Mouse (Mus musculus) frontal cortex, postnatal 10 days (tissue): ENCODE results near the gene Nop53.
"Not testable (repeated sequence)": the region's sequence is repeated elsewhere in the genome, so short reads cannot be mapped to it uniquely, and the experiment has no call there.

ENCODE experiments used
- DNase-seq, 2 experiments: peaks; one replicate each; pipeline ENCODE4 v3.0.0; 2022; ENCODE audit warnings: low spot score in 2 of 2, mixed read lengths in 1 of 2

Nop53 gene

DNA sequence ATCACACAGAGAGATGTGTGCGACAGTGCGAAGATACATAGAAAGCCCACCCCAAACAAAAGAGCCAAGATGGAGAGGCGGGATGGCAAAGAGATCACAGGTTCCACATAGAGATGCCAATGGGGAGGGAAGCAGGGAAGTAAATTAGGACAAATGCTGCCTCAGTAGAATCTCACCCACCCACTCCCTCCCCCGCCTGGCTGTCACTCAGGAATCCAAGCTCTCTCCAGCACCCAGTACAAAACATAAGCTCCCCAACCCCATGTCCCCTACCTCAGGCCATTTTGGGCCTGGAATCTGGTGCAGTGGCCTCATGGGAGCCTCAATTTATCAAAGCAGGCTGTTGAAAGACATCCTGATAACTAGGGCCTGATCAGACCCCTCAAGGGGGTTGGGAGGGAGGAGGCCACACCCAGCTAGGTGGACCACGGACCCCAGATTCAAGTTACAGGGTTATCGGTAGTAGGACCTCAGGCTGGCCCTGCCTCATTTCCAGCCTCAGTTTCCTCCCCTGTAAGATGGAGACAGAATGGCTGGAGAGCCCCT lies 25.2 kb downstream of the Nop53 start:
- DNase-seq, result no peak

DNA sequence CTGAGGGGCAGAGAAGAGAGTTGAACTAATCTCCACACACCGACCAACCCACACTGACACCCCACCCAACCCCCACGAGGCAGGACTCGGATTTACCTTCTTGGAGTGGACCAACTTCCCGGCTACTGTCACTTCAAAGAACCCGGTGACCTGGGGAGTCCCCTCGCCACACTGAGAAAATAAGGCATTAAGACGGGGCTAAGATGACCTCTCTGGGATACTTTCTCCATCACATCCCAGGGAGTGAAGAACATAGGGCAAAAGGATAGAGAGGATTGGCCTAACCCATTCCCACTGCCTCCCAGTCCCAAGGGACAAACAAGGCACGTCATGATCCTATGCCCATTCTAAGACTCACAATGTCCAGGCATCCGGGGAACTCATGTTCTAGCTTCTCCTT lies 25.9 kb downstream of the Nop53 start:
- DNase-seq, result no peak

DNA sequence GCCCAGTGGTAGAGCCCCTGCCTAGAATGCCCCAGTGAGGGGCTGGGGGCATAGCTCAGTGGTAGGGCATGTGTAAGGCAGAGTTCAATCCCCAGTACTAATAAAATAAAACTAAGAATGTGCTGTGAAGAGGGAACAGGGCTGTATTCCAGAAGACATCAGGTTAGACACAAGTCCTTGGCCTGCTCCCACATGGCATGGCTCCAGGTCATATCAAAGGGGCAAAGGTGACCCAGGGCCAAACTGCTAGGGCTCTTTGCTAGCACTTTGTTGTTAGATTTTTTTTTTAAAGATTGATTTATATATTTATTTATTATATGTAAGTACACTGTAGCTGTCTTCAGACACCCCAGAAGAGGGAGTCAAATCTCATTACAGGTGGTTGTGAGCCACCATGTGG lies 27.5 kb downstream of the Nop53 start:
- no peak for DNase-seq

DNA sequence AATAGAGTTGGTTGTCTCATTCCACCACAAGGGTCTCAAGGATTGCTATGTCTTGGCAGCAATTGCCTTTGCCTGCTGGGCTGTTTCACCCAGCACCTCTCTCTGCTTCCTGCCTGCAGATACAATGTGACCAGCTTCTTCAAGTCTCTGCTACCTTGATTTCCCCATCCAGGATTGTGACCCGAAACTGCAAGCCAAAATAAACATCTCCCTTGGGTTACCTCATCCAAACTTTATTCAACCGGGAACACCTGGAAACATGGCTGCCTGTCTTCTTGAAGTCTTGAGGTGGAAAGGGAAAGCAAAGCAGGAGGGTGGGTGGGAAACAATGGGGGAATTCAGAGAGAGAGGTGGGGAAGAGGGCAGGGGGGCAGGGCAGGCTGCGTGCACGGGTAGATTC lies 28.9 kb downstream of the Nop53 start:
- DNase-seq, result no peak

DNA sequence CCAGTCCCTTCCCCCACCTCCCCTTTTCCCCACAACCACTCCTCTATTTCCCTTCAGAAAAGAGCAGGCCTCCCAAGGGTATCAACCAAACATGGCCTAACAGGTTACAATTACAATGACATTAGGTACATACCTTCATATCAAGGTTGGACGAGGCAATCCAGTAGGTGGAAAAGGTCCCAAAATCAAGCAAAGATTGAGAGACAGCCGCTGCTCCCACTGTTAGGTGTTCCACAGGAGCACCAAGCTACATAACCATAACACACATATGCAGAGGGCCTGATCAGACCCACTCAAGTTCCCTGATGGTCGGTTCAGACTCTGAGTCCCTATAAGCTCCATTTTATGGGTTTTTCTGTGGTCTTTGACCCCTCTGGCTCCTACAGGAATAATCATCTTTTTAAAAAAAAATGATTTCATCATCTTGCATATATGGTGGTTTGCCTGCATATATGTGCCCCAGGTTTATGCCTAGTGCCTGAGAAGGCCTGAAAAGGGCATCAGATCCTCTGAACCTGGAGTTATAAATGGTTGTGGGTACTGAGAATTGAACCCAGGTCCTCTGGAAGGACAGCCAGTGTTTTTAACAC lies 29.6 kb downstream of the Nop53 start:
- DNase-seq, result no peak

DNA sequence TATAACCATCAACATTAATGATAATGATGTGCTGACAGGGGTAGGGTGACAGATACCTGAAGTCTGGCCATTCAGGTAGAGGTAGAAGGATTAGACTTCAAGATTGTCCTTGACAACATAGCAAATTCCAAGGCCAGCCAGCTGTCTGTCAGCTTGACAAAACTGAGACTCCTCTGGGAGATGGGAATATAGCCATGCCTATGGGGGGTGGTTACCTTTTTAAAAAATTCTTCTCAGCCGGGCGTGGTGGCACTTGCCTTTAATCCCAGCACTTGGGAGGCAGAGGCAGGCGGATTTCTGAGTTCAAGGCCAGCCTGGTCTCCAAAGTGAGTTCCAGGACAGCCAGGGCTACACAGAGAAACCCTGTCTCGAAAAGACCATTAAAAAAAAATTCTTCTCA lies 30.2 kb downstream of the Nop53 start:
- DNase-seq, result not testable (repeated sequence)

DNA sequence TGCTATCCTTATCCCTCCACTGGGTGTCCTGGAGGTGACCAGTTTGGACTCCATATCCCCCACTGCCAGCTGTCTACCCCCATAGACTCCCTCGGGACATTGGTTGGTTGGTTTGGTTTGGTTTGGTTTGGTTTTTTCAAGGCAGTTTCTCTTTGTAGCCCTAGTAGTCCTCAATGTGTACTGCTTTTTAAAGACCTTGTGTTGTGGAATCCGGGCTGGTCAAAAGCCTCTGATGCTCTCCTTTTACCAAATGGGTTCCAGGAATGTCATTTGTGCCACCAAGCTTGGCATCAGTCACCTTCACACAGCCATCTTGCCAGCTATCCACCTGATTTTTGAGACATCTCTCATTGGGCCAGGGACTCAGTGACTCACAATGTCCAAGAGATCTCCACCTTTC lies 31.1 kb downstream of the Nop53 start:
- no peak for DNase-seq

DNA sequence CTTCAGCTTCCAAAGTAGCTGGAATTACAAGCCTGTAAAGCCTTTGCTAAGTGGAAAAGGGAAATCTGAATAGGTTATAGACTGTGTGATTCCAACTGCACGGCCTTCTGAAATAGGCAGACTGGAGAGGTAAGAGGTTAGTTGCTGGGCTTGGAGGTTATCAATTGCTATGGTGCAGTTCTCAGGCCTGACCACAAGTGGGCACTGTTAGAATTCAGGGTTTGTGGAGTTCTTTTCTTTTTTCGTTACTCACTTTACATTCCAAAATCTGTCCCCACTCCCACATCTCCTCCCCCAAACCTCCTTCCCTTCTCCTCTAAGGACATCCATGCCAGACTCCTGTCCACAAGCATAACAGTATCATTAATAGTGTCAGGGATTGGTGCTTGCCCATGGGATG lies 31.6 kb downstream of the Nop53 start:
- no peak for DNase-seq

DNA sequence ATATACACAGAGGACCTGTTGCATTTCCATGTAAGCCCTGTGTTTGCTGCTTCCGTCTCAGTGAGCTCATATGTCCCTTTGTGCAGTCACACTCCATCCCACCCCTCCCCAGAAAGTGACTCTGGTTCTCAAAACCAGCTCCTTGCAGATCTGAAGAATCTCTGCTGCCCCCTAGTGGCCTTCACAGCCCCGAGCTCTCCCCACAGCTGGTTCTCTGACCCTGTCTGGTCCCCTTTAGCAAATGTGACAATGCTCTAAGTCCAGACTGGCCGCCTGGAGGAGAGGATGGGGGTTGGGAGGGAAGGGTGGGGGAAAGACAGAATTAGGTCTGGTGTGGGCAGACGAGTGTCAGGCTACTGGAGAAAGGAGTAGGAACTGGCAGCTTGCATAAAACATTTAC lies 33.7 kb downstream of the Nop53 start:
- peak in 1 of 2 experiments; percentile 68 for DNase-seq

DNA sequence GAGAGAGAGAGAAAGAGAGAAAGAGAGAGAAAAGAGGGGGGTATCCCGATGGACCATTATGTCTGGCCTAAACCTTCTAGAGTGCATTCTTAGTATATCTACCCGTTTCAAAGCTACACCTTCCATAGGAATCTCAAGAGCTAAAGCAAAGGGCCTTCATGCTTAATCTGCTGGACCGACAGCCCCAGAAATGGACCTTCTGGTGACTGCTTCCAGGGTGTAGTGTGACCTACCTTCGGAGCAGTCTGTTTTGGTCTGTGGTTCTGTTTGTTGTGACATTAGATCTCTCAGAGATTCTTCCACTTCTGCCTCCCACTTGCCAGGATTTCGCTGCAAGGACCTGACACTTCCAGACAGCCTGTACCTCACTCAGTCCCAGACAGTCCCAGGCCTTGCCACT lies 35.4 kb downstream of the Nop53 start:
- no peak for DNase-seq

DNA sequence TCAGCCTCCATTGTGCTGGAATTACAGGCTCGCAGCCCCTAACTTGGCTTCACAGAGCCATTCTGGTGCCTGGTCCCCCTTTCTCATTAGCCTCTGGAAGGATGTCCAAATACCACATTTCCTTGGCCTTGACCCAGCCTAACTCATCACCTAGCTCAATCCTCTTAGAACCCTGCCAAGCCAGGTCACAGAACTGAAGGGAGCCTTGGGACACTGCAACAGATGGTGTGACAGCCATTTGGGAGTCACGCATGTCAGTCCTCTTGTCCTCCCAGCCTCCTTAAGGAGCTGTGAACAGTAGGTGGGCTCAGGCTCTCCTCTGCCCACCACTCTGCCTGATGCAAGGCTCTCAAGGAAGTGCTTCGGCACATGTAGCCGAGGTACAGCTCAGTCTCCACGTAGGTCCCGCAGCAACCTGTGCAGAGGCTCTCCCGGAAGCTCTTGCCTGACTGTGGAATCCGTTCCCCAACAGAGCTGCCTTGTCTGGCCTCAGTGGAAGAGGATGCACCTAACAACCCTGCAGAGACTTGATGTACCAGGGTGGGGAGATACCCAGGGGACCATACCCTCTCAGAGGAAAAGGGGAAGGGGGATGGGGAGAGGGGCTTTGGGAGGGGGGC lies 37.8 kb downstream of the Nop53 start:
- DNase-seq, result no peak

DNA sequence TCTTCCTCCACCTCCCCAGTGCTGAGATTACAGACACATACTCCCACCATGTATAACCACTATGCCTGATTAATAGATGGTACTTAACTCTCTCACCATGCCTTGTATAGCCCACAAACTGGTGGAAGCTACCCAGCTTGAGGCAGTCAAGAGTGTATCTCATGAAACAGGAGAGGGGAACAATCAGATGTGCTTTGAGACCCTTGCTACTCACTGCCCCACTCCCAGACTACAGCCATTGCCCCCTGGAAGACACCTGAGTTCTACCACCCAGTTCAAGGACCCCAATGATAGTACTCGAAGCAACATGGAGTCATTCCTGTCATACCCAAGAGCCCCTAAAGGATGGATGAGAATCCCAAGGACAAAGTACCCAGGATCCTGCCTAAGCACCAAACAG lies 39.3 kb downstream of the Nop53 start:
- no peak for DNase-seq

DNA sequence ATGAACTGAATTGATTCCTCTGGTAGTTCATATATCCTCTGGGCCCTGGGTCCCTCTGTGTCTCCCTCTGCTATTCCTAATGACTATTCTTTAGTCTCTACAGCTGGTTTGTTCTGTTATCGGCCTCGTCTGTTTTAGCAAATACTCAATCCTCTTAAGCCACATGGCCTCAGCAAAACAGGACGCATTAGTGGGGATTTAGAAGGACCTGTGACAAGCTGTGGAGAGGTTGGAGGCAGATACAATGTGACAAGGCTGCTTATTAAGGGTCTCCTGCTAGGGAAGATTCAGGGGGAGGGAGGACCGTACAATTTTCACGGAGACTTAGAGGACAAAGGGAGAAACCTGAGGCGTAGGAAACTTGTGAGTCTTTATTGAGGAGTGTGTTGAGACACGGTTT lies 40.0 kb downstream of the Nop53 start:
- no peak for DNase-seq

DNA sequence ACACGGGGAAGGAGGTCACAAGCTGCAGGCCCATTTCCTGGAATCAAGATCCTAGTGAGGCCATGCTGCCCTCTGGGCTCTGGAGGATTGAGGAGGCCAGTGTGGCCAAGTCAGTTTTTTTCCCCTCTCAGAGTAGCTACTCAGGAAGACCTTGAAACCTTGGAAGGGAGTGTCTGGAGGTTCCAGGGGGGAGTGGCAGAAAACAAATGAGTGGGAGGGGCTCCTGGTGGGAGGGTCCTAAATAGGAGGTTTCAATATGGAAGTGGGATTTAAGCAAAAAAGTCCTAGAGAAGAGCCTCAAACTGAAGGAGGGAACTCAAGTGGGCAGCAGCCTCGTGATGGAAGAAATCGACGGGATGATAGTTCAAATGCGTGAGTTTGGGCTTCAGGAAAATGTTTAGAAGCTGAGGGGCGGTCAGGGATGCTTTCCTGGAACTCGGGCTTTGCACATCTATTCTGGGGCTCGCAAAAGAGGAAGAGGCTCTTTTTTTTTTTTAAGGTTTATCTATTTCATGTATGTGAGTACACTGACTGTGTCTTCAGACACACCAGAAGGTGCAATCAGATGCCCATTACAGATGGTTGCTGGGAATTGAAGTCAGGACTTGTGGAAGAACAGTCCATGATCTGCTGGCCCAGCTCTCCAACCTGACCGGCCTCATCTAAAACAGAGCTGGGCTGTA lies 44.4 kb downstream of the Nop53 start:
- DNase-seq, result no peak

DNA sequence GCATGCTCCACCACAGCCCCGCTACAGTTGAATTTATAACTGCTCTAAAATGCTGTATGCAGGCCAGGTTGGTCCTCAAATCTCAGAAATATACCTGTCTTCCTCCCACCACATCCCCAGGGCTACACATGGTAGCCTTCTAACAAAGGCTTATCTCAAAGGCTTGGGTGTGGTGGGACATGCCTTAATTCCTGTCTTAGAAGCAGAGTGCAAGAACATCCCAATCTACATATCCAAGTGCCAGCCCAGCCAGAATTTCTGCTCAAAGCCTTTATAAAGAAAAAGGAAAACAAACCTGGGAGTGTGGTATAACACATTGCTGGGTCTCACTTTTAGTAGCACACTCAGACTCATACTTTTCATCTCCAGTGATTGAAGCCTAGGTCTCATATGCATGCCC lies 51.6 kb downstream of the Nop53 start:
- DNase-seq, result no peak
